Mouse (Mus musculus): ENCODE measurements around the gene Rai14.

GRCm38 (mm10) chr15:10564201-10564600 lies 150.2 kb downstream of the Rai14 start:
- TF ChIP-seq CTCF (IDR thresholded peaks at IDR 0.05; ENCODE audit: borderline replicate concordance, extremely low read depth, insufficient read depth, insufficient read length) (no peak), POLR2A (IDR thresholded peaks at IDR 0.05; ENCODE audit: borderline replicate concordance, extremely low read depth, insufficient read depth, insufficient read length, poor library complexity, severe bottlenecking) (no peak)
